Mouse (Mus musculus) skeletal muscle tissue, adult 2 months (tissue): ENCODE results near the gene Zswim4.

ENCODE experiments used
- DNase-seq: peaks from one replicate; pipeline ENCODE4 v3.0.0-alpha.2; 2012; ENCODE audit warnings: low read depth, low spot score

Gene Zswim4

GRCm38 (mm10) chr8:84183261-84184084 lies 53.4 kb downstream of the Zswim4 start:
- no peak for DNase-seq

- DNase-seq = no peak
Measured at GRCm38 (mm10) chr8:84182833-84183232, 54.0 kb downstream of the Zswim4 start.

GRCm38 (mm10) chr8:84180530-84181190 lies 56.2 kb downstream of the Zswim4 start:
- DNase-seq = no peak

- no peak for DNase-seq
Measured at GRCm38 (mm10) chr8:84179946-84180345, 56.9 kb downstream of the Zswim4 start.

GRCm38 (mm10) chr8:84178592-84178991 lies 58.3 kb downstream of the Zswim4 start:
- DNase-seq = no peak

- DNase-seq = no peak
Measured at GRCm38 (mm10) chr8:84177405-84177804, 59.5 kb downstream of the Zswim4 start.

- no peak for DNase-seq
Measured at GRCm38 (mm10) chr8:84176560-84176959, 60.3 kb downstream of the Zswim4 start.

- DNase-seq = no peak
Measured at GRCm38 (mm10) chr8:84173861-84174260, 63.0 kb downstream of the Zswim4 start.

GRCm38 (mm10) chr8:84170096-84170495 lies 66.8 kb downstream of the Zswim4 start:
- no peak for DNase-seq

GRCm38 (mm10) chr8:84167696-84168095 lies 69.2 kb downstream of the Zswim4 start:
- DNase-seq = no peak
